Mouse (Mus musculus) kidney, postnatal 0 days (tissue): ENCODE data around the gene Ermn. TPM values are rescaled to one million over a fixed set of nuclear protein-coding genes. Genes with fewer than 3 reads are reported as not detected.

ENCODE experiments used
- ATAC-seq: fragments of 200-750 bp; cut with Nextera tagmentation; replicated peaks from 2 replicates; pipeline ENCODE4 v1.8.0; 2017; ENCODE audit warnings: low read depth, moderate number of reproducible peaks, moderate TSS enrichment, moderate library complexity; ENCODE audit not compliant: low FRiP score
- DNase-seq: peaks from one replicate; pipeline ENCODE4 v3.0.0-alpha.2; 2016; ENCODE audit warnings: low spot score
- H3K27ac ChIP-seq: fragments of 300-500 bp; sonication (generic); 2 replicates; pipeline ENCODE4 v1.5.1; 2014; ENCODE audit warnings: mild to moderate bottlenecking
- H3K27me3 ChIP-seq: fragments of 300-500 bp; sonication (generic); 2 replicates; pipeline ENCODE4 v1.6.1; 2014; ENCODE audit warnings: low read length, mixed read lengths; ENCODE audit not compliant: insufficient read depth
- H3K36me3 ChIP-seq: fragments of 300-500 bp; sonication (generic); 2 replicates; pipeline ENCODE4 v1.6.1; 2014; ENCODE audit warnings: low read length, mixed read lengths; ENCODE audit not compliant: insufficient read depth
- H3K4me1 ChIP-seq: fragments of 300-500 bp; sonication (generic); replicated peaks from 2 replicates; pipeline ENCODE4 v1.6.1; 2014; ENCODE audit warnings: antibody characterized with exemption, low read length, mixed read lengths; ENCODE audit not compliant: insufficient read depth
- H3K4me2 ChIP-seq: fragments of 300-500 bp; sonication (generic); 2 replicates; pipeline ENCODE4 v1.6.1; 2014; ENCODE audit warnings: mild to moderate bottlenecking, low read length, moderate library complexity, mixed read lengths
- H3K4me3 ChIP-seq: fragments of 300-500 bp; sonication (generic); replicated peaks from 2 replicates; pipeline ENCODE4 v1.5.1; 2014; ENCODE audit warnings: low read depth, low read length
- H3K9ac ChIP-seq: fragments of 300-500 bp; sonication (generic); 2 replicates; pipeline ENCODE4 v1.6.1; 2014; ENCODE audit warnings: low read depth, low read length
- H3K9me3 ChIP-seq: fragments of 300-500 bp; sonication (generic); replicated peaks from 2 replicates; pipeline ENCODE4 v1.6.1; 2016; ENCODE audit warnings: low read length, inconsistent platforms, mixed read lengths
- CTCF ChIP-seq: IDR thresholded peaks from 2 replicates; pipeline ENCODE4 v1.5.1; 2016; ENCODE audit warnings: antibody characterized with exemption, low read depth, mild to moderate bottlenecking, moderate library complexity
- WGBS: fragments of 180-500 bp; shearing (Covaris S2); extraction: QIAGEN DNeasy Blood & Tissue Kit; methylation state at CpG from one replicate; pipeline ENCODE4 v1.1.7; 2014; 5-methylcytosine and 5-hydroxymethylcytosine counted together
- polyA plus RNA-seq: library from polyadenylated mRNA; unstranded; fragments of >200 nt; fragmentation: Nextera tagmentation; extraction: Ambion mirVana; gene quantifications from 2 replicates; pipeline ENCODE4 v1.2.1, GENCODE M21; 2015

The Ermn gene
- polyA plus RNA-seq, 1 experiment from 2014 or later: not detected

- no peak for TF ChIP-seq CTCF
- WGBS: 64% methylated on average over 2 of the region's 2 CpGs
- H3K27me3 ChIP-seq: no peaks in the 10 kb centered on the region
- no peaks in the 10 kb centered on the region for H3K36me3 ChIP-seq
- no peaks in the 10 kb centered on the region for H3K9me3 ChIP-seq
- H3K27ac ChIP-seq: no peak overlapping the region
- no peaks in the 10 kb centered on the region for H3K4me1 ChIP-seq
- no peak overlapping the region for H3K4me3 ChIP-seq
- DNase-seq (peak; percentile 9), ATAC-seq (no peak)
- H3K4me2 ChIP-seq: no peak overlapping the region
- no peak overlapping the region for H3K9ac ChIP-seq
Measured at GRCm38 (mm10) chr2:58036926-58037325, 15.7 kb downstream of the Ermn start.

- ATAC-seq: no peak
- Histone ChIP-seq H3K9me3 (no peaks in the 10 kb centered on the region), H3K27ac (no peak overlapping the region), H3K9ac (no peak overlapping the region), H3K4me3 (no peak overlapping the region), H3K4me2 (no peak overlapping the region), H3K4me1 (no peaks in the 10 kb centered on the region), H3K27me3 (no peaks in the 10 kb centered on the region), H3K36me3 (no peaks in the 10 kb centered on the region)
- no peak for DNase-seq
- TF ChIP-seq CTCF: no peak
- WGBS: 91% methylated on average over 4 of the region's 4 CpGs
Measured at GRCm38 (mm10) chr2:58035635-58036034, 17.0 kb downstream of the Ermn start.

- Histone ChIP-seq H3K4me2 (no peak overlapping the region), H3K4me3 (no peak overlapping the region), H3K4me1 (no peaks in the 10 kb centered on the region), H3K9ac (no peak overlapping the region), H3K9me3 (no peaks in the 10 kb centered on the region), H3K36me3 (no peaks in the 10 kb centered on the region), H3K27me3 (no peaks in the 10 kb centered on the region), H3K27ac (no peak overlapping the region)
- no peak for ATAC-seq
- TF ChIP-seq CTCF: no peak
- WGBS: 79% methylated on average over 3 of the region's 3 CpGs
- no peak for DNase-seq
Measured at GRCm38 (mm10) chr2:58031431-58031830, 21.2 kb downstream of the Ermn start.

GRCm38 (mm10) chr2:58029404-58029803 is 23.3 kb downstream of the Ermn start:
- Histone ChIP-seq H3K9me3 (no peaks in the 10 kb centered on the region), H3K27me3 (no peaks in the 10 kb centered on the region), H3K4me1 (no peaks in the 10 kb centered on the region), H3K4me2 (no peak overlapping the region), H3K36me3 (no peaks in the 10 kb centered on the region), H3K27ac (no peak overlapping the region), H3K9ac (no peak overlapping the region), H3K4me3 (no peak overlapping the region)
- WGBS: 26% methylated on average over 7 of the region's 7 CpGs
- peak; percentile 82 for DNase-seq
- TF ChIP-seq CTCF: peak; percentile 83
- ATAC-seq: no peak

- Histone ChIP-seq H3K27ac (no peak overlapping the region), H3K4me2 (no peak overlapping the region), H3K4me3 (no peak overlapping the region), H3K4me1 (no peaks in the 10 kb centered on the region), H3K27me3 (no peaks in the 10 kb centered on the region), H3K36me3 (no peaks in the 10 kb centered on the region), H3K9ac (no peak overlapping the region), H3K9me3 (no peaks in the 10 kb centered on the region)
- 84% methylated on average over 5 of the region's 5 CpGs for WGBS
- no peak for ATAC-seq
- TF ChIP-seq CTCF: no peak
- peak; percentile 10 for DNase-seq
Measured at GRCm38 (mm10) chr2:58026740-58027139, 25.9 kb downstream of the Ermn start.

- Histone ChIP-seq H3K9me3 (no peaks in the 10 kb centered on the region), H3K36me3 (no peaks in the 10 kb centered on the region), H3K4me2 (no peak overlapping the region), H3K27ac (no peak overlapping the region), H3K4me3 (no peak overlapping the region), H3K4me1 (no peaks in the 10 kb centered on the region), H3K9ac (no peak overlapping the region), H3K27me3 (no peaks in the 10 kb centered on the region)
- WGBS: 86% methylated on average over 6 of the region's 6 CpGs
- no peak for ATAC-seq
- no peak for TF ChIP-seq CTCF
- DNase-seq: no peak
Measured at GRCm38 (mm10) chr2:58023556-58023955, 29.1 kb downstream of the Ermn start.

GRCm38 (mm10) chr2:58007081-58007480 is 45.6 kb downstream of the Ermn start:
- Histone ChIP-seq H3K36me3 (no peaks in the 10 kb centered on the region), H3K27ac (no peak overlapping the region), H3K9me3 (no peaks in the 10 kb centered on the region), H3K9ac (no peak overlapping the region), H3K4me2 (no peak overlapping the region), H3K27me3 (no peaks in the 10 kb centered on the region), H3K4me1 (no peaks in the 10 kb centered on the region), H3K4me3 (no peak overlapping the region)
- ATAC-seq (no peak), DNase-seq (no peak)
- WGBS: 84% methylated on average over 5 of the region's 5 CpGs
- TF ChIP-seq CTCF: no peak
